Mouse (Mus musculus) activated CD4-positive, CD25-positive, alpha-beta regulatory T cell, adult 9 weeks (primary cell): ENCODE results near the gene Ap3d1. TPM values are rescaled to one million over a fixed set of nuclear protein-coding genes. Genes with fewer than 3 reads are reported as not detected.

ENCODE experiments used
- polyA plus RNA-seq: library from polyadenylated mRNA; unstranded; fragments of 100-300 nt; shearing (Covaris generic); gene quantifications from one replicate; pipeline ENCODE4 v1.2.1, GENCODE M21; 2017

Ap3d1 gene
- polyA plus RNA-seq: 42.7 TPM

DNA sequence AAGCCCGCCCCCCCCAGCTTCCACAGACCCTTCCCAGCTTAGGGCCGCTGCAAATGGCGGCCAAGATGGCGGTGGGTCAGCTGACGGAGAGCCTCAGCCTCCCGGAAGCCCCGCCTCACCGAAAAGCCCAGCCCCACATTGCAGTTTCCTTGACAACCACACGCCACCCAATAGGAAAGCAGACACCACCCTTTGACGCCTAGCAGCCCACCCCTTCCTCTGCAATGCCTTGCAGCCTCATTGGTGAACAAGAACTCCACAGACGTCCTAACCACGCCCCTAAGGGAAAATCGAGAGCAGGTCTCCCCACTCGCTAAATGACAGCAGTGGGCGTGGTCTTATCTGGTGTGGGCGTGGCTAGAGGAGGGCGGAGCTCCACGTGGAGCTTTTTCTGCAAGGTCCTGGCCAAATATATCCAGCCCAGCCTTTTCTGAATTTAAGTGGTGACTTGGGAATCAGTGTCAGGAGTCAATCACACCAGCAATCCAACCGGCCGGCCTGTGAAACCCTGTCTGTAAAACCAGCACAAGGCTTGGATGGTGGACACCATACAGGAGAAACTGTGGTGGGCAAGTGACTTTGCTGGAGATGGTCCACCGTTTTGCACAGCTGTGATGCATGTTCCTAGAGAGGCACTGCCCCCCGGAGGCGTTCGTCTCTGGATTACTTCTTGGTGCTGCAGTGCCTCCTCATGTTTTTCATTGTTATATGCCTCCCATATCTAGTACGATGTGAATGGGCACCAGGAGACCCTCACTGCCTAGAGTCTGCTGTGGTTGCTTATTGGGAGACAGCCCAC is at the start of gene Ap3d1:
TSS of gene Ap3d1 (minus strand) at position 85 of the 799 bp plus-strand sequence.

DNA sequence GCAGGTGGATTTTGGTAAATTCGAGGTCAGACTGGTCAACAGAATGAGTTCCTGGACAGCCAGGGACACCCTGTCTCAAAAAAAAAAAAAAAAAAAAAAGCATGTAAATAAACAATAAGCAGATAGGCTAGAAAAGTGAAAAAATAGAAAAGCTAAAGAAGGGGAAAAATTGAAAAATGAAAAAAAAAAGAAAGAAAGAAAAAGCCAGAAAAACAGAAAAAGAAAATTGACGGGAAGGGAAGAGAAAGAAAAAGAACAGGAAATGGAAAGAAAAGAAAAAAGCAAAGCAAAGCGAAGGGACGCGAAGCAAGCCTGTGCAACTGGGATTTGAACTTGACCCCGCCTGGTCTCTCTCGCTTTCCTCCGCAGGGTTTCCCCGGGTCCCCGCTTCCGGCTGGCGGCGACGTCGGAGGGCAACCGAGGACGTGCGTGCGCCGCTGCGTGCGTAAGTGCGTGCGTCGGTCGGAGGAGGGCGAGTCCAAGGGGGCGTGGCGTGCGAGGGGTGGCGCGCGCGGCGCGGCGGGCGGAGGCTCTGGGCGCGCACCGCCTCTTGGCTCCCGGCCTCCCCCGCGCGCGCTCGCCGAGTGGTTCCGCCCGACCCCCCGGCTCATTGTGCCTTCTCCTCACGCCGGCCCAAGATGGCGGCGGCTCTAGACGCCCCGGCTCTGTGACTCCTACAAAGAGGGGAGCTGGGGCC is 12.7 kb upstream of the Ap3d1 start, which contains the start of gene Dot1l:
TSS of gene Dot1l (plus strand) at position 613 of the 697 bp plus-strand sequence.

DNA sequence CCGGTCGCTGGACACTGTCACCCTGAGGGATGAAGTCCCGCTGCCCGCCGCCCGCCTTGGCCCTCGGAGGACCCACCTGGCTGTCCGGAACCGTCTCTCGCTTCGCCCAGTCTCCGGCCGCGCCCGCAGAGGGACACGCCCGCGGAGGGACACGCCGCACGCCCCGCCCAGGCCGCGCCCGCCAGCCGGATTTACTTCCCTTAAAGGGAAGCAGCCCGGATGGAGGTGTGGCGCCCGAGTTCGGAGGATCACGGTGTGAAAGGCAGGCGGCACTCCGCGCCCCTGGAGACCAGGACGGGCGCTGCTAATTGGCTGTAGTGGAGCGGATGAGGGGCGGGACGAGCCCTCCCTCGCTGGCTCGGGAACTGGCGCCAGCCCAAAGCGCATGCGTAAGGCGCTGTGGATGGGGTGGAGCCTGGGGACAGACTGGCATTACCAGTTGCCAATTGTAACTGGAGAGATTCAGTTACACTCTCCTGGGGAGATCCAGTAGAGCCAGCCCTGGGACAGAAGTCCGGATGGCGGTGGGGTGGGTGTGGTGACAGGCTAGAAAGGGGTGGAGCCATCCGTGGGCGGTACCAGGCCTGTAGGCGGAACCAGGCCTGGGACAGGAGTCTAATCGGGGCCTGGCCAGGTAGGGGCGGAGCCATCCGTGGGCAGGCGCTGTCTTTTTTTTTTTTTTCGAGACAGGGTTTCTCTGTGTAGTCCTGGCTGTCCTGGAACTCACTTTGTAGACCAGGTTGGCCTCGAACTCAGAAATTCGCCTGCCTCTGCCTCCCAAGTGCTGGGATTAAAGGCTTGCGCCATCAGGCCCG is 40.1 kb downstream of the Ap3d1 start, which contains the start of the genes Mob3a and Izumo4:
TSS of gene Mob3a (minus strand) at position 257 of the 815 bp plus-strand sequence.
TSS of gene Izumo4 (plus strand) at position 464 of the 815 bp plus-strand sequence.

DNA sequence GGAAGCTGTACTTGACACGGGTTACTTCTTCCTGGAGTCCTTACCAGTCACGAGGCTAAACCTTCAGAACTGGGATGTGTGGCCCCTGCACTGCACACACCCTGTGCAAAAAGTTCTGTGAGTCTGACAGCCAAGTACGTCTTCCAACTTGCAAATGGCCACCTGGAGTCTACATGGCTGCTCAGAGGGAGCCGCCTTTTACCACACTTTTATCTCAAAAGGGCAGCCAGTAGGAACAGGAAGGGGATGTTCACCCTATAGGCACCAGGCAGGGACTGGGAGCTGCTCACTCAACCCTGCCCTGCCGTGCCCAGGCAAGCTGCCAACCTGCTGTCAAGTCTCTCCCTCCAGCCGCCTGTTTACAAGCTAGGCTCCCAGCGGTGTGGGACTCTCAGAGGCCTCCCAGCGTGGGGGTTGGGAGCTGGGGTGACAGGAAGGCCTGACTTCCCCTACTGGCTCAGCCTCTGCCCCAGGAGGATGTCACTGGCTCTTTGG is 64.1 kb downstream of the Ap3d1 start, which contains the start of gene Mknk2:
TSS of gene Mknk2 (minus strand) at position 171 of the 495 bp plus-strand sequence.

Other genes starting within 250 kb of the Ap3d1 start
- gene Onecut3, start 247.4 kb downstream of the Ap3d1 start, polyA plus RNA-seq: not detected
- 0.07 TPM for gene Atp8b3, start 203.1 kb downstream of the Ap3d1 start, polyA plus RNA-seq
- 47.1 TPM for gene Rexo1, start 180.7 kb downstream of the Ap3d1 start, polyA plus RNA-seq
- 1.1 TPM for gene Klf16, start 164.9 kb downstream of the Ap3d1 start, polyA plus RNA-seq
- gene Abhd17a, start 151.9 kb downstream of the Ap3d1 start, polyA plus RNA-seq: 28.7 TPM
- gene Scamp4, start 139.4 kb downstream of the Ap3d1 start, polyA plus RNA-seq: 115 TPM
- 4.6 TPM for gene Adat3, start 139.4 kb downstream of the Ap3d1 start, polyA plus RNA-seq
- 12.7 TPM for gene Gm49322, start 136.2 kb downstream of the Ap3d1 start, polyA plus RNA-seq
- gene Csnk1g2, start 119.4 kb downstream of the Ap3d1 start, polyA plus RNA-seq: 8.2 TPM
- 2.7 TPM for gene Btbd2, start 85.2 kb downstream of the Ap3d1 start, polyA plus RNA-seq
- gene Mknk2, start 64.2 kb downstream of the Ap3d1 start, polyA plus RNA-seq: 19.0 TPM
- gene Mob3a, start 40.3 kb downstream of the Ap3d1 start, polyA plus RNA-seq: 412 TPM
- 148 TPM for gene Izumo4, start 40.1 kb downstream of the Ap3d1 start, polyA plus RNA-seq
- 8.4 TPM for gene Dot1l, start 12.9 kb upstream of the Ap3d1 start, polyA plus RNA-seq
- 75.0 TPM for gene Sf3a2, start 55.9 kb upstream of the Ap3d1 start, polyA plus RNA-seq
- gene Plekhj1, start 56.4 kb upstream of the Ap3d1 start, polyA plus RNA-seq: 206 TPM
- gene Amh, start 63.0 kb upstream of the Ap3d1 start, polyA plus RNA-seq: not detected
- not detected for gene Jsrp1, start 71.2 kb upstream of the Ap3d1 start, polyA plus RNA-seq
- 2,065 TPM for gene Oaz1, start 84.4 kb upstream of the Ap3d1 start, polyA plus RNA-seq
- gene Lingo3, start 101.8 kb upstream of the Ap3d1 start, polyA plus RNA-seq: not detected
- gene Lsm7, start 112.9 kb upstream of the Ap3d1 start, polyA plus RNA-seq: 190 TPM
- 41.4 TPM for gene Sppl2b, start 113.0 kb upstream of the Ap3d1 start, polyA plus RNA-seq
- not detected for gene Tmprss9, start 129.6 kb upstream of the Ap3d1 start, polyA plus RNA-seq
- gene Timm13, start 158.7 kb upstream of the Ap3d1 start, polyA plus RNA-seq: 242 TPM
- gene Lmnb2, start 176.0 kb upstream of the Ap3d1 start, polyA plus RNA-seq: 16.4 TPM
- 93.9 TPM for gene Gadd45b, start 187.8 kb upstream of the Ap3d1 start, polyA plus RNA-seq